Mouse (Mus musculus) ES-Bruce4 (cell line): ENCODE results near the gene Itsn2. TPM values are rescaled to one million over a fixed set of nuclear protein-coding genes. Genes with fewer than 3 reads are reported as not detected.
"Not testable (repeated sequence)": the region's sequence is repeated elsewhere in the genome, so short reads cannot be mapped to it uniquely, and the experiment has no call there.

Experiments
- H3K27ac ChIP-seq: 2 replicates; pipeline ENCODE4 v1.5.1; 2012; ENCODE audit warnings: low read length, inconsistent platforms; ENCODE audit not compliant: insufficient read depth
- H3K27me3 ChIP-seq: 2 replicates; pipeline ENCODE4 v1.6.1; 2012; ENCODE audit warnings: mild to moderate bottlenecking, low read length, inconsistent platforms; ENCODE audit not compliant: control insufficient read depth, poor library complexity, insufficient read depth, severe bottlenecking
- H3K36me3 ChIP-seq: 2 replicates; pipeline ENCODE4 v1.6.1; 2012; ENCODE audit warnings: inconsistent platforms, mild to moderate bottlenecking, low read length, moderate library complexity; ENCODE audit not compliant: control insufficient read depth, poor library complexity, insufficient read depth, severe bottlenecking
- H3K4me1 ChIP-seq: one replicate; pipeline ENCODE4 v1.8.1; 2011; ENCODE audit warnings: low read length; ENCODE audit not compliant: control insufficient read depth, insufficient read depth
- H3K4me3 ChIP-seq: 2 replicates; pipeline ENCODE4 v1.5.1; 2011; ENCODE audit warnings: low read depth, mild to moderate bottlenecking, low read length
- H3K9ac ChIP-seq: 2 replicates; pipeline ENCODE4 v1.6.1; 2012; ENCODE audit warnings: low read depth, mild to moderate bottlenecking, inconsistent platforms; ENCODE audit not compliant: poor library complexity, severe bottlenecking
- H3K9me3 ChIP-seq: replicated peaks from 2 replicates; pipeline ENCODE4 v1.6.1; 2012; ENCODE audit warnings: mild to moderate bottlenecking, low read length, inconsistent platforms; ENCODE audit not compliant: control insufficient read depth, poor library complexity, insufficient read depth, severe bottlenecking
- CTCF ChIP-seq: IDR thresholded peaks from one replicate; pipeline ENCODE4 v1.8.1; 2011; ENCODE audit warnings: low read depth, low read length
- EP300 ChIP-seq: IDR thresholded peaks from 2 replicates; pipeline ENCODE4 v1.6.1; 2011; ENCODE audit warnings: low read depth, low read length; ENCODE audit not compliant: insufficient read depth
- POLR2A ChIP-seq: IDR thresholded peaks from one replicate; pipeline ENCODE4 v1.8.1; 2011; ENCODE audit warnings: low read length; ENCODE audit not compliant: insufficient read depth
- polyA plus RNA-seq: library from polyadenylated mRNA; stranded (reverse); fragments of >200 nt; gene quantifications from 2 replicates; pipeline ENCODE4 v1.2.4, GENCODE M21; 2011; ENCODE audit warnings: low read depth; ENCODE audit not compliant: missing spikeins, insufficient read depth, insufficient read length

Itsn2 gene
- polyA plus RNA-seq, 1 experiment, result 35.3 TPM

- no peak overlapping the region for H3K4me3 ChIP-seq
- TF ChIP-seq CTCF, result no peak
- TF ChIP-seq EP300, result no peak
- TF ChIP-seq POLR2A, result no peak
- H3K9me3 ChIP-seq, result no peaks in the 10 kb centered on the region
- no peak overlapping the region for H3K27ac ChIP-seq
- H3K36me3 ChIP-seq, result no peaks in the 10 kb centered on the region
- no peak overlapping the region for H3K9ac ChIP-seq
- H3K4me1 ChIP-seq, result no peaks in the 10 kb centered on the region
- no peaks in the 10 kb centered on the region for H3K27me3 ChIP-seq
These were observed 102.1 kb downstream of the Itsn2 start for GRCm38 (mm10) chr12:4694534-4694933.

- not testable (repeated sequence) for H3K9me3 ChIP-seq, H3K4me1 ChIP-seq, H3K9ac ChIP-seq, H3K27ac ChIP-seq, H3K27me3 ChIP-seq, H3K4me3 ChIP-seq, H3K36me3 ChIP-seq
These were observed 113.2 kb downstream of the Itsn2 start for GRCm38 (mm10) chr12:4705626-4706025.

GRCm38 (mm10) chr12:4706175-4706574 lies 113.7 kb downstream of the Itsn2 start:
- Histone ChIP-seq H3K27ac (no peak overlapping the region), H3K4me3 (no peak overlapping the region)

GRCm38 (mm10) chr12:4706901-4707300 lies 114.5 kb downstream of the Itsn2 start:
- Histone ChIP-seq H3K9me3 (no peaks in the 10 kb centered on the region), H3K4me1 (no peaks in the 10 kb centered on the region), H3K4me3 (no peak overlapping the region), H3K36me3 (no peaks in the 10 kb centered on the region; the same call in 1 of the 2 replicates), H3K27ac (no peak overlapping the region), H3K27me3 (no peaks in the 10 kb centered on the region), H3K9ac (no peak overlapping the region)
- TF ChIP-seq POLR2A (no peak), EP300 (no peak), CTCF (no peak)

More at GRCm38 (mm10) chr12:4706175-4706574, 113.7 kb downstream of the Itsn2 start:
- no peaks in the 10 kb centered on the region; the same call in 1 of the 2 replicates for H3K36me3 ChIP-seq
- H3K27me3 ChIP-seq, result no peaks in the 10 kb centered on the region
- no peaks in the 10 kb centered on the region for H3K4me1 ChIP-seq
- no peak overlapping the region for H3K9ac ChIP-seq
- TF ChIP-seq POLR2A (no peak), EP300 (no peak), CTCF (no peak)
- H3K9me3 ChIP-seq, result no peaks in the 10 kb centered on the region

- Histone ChIP-seq H3K4me1 (no peaks in the 10 kb centered on the region), H3K27me3 (no peaks in the 10 kb centered on the region), H3K9ac (no peak overlapping the region), H3K4me3 (no peak overlapping the region), H3K9me3 (no peaks in the 10 kb centered on the region), H3K27ac (no peak overlapping the region), H3K36me3 (no peaks in the 10 kb centered on the region; the same call in 1 of the 2 replicates)
- TF ChIP-seq EP300 (no peak), POLR2A (no peak), CTCF (no peak)
These were observed 115.1 kb downstream of the Itsn2 start for GRCm38 (mm10) chr12:4707488-4708017.

GRCm38 (mm10) chr12:4708296-4708695 lies 115.9 kb downstream of the Itsn2 start:
- Histone ChIP-seq H3K9ac (no peak overlapping the region), H3K27me3 (no peaks in the 10 kb centered on the region), H3K27ac (no peak overlapping the region), H3K4me1 (no peaks in the 10 kb centered on the region), H3K4me3 (no peak overlapping the region), H3K36me3 (no peaks in the 10 kb centered on the region; the same call in 1 of the 2 replicates), H3K9me3 (no peaks in the 10 kb centered on the region)
- TF ChIP-seq POLR2A (no peak), EP300 (no peak), CTCF (no peak)
